Mouse (Mus musculus) natural killer cell, adult 2 months (primary cell): Measurements from ENCODE around the gene P3h3.

Experiments
- DNase-seq, 2 experiments: peaks; one replicate each; pipeline ENCODE4 v3.0.0; 2022; ENCODE audit warnings: low spot score in 2 of 2

The P3h3 gene

GRCm38 (mm10) chr6:124865766-124866362, 8.3 kb upstream of the P3h3 start:
- no peak for DNase-seq

GRCm38 (mm10) chr6:124863658-124864298, 6.2 kb upstream of the P3h3 start, which contains the start of gene Gpr162:
Gene Gpr162, minus strand, starts transcription at chr6:124863983.
- DNase-seq: peak in 1 of 2 experiments; percentile 16

GRCm38 (mm10) chr6:124863125-124863657, 5.6 kb upstream of the P3h3 start:
- no peak for DNase-seq

GRCm38 (mm10) chr6:124862406-124863124, 5.0 kb upstream of the P3h3 start:
- no peak for DNase-seq

GRCm38 (mm10) chr6:124861802-124862201, 4.2 kb upstream of the P3h3 start:
- DNase-seq: no peak

- DNase-seq: no peak
These were observed 3.7 kb upstream of the P3h3 start for GRCm38 (mm10) chr6:124861266-124861665.

GRCm38 (mm10) chr6:124860511-124860910, 3.0 kb upstream of the P3h3 start:
- DNase-seq: no peak

GRCm38 (mm10) chr6:124859725-124860124, 2.2 kb upstream of the P3h3 start:
- DNase-seq: peak; percentile 66 to 81

- DNase-seq: no peak
These were observed 1.2 kb upstream of the P3h3 start for GRCm38 (mm10) chr6:124858561-124859318.

GRCm38 (mm10) chr6:124857840-124858530, 433 bp upstream of the P3h3 start:
- no peak for DNase-seq

GRCm38 (mm10) chr6:124856321-124856720, 1.2 kb downstream of the P3h3 start:
- no peak for DNase-seq

GRCm38 (mm10) chr6:124854647-124855046, 2.9 kb downstream of the P3h3 start:
- DNase-seq: no peak

GRCm38 (mm10) chr6:124850535-124850934, 7.0 kb downstream of the P3h3 start:
- no peak for DNase-seq

GRCm38 (mm10) chr6:124847305-124847704, 10.2 kb downstream of the P3h3 start:
- DNase-seq: peak; percentile 85 to 92

GRCm38 (mm10) chr6:124840241-124841167, 17.0 kb downstream of the P3h3 start, which contains the start of gene Gnb3:
Gene Gnb3, minus strand, starts transcription at chr6:124840275.
- DNase-seq: no peak

GRCm38 (mm10) chr6:124839805-124840204, 17.7 kb downstream of the P3h3 start:
- no peak for DNase-seq

- no peak for DNase-seq
These were observed 21.1 kb downstream of the P3h3 start for GRCm38 (mm10) chr6:124836411-124836810.

GRCm38 (mm10) chr6:124835531-124835930, 22.0 kb downstream of the P3h3 start:
- no peak for DNase-seq

- DNase-seq: no peak
These were observed 23.0 kb downstream of the P3h3 start for GRCm38 (mm10) chr6:124834512-124835081.

- DNase-seq: no peak
These were observed 25.9 kb downstream of the P3h3 start for GRCm38 (mm10) chr6:124831649-124832048.
